Mouse (Mus musculus) ES-Bruce4 (cell line): ENCODE measurements around the gene Hoxc12.

ENCODE experiments used
- CTCF ChIP-seq: IDR thresholded peaks from one replicate; pipeline ENCODE4 v1.8.1; 2011; ENCODE audit warnings: low read depth, low read length
- EP300 ChIP-seq: IDR thresholded peaks from 2 replicates; pipeline ENCODE4 v1.6.1; 2011; ENCODE audit warnings: low read depth, low read length; ENCODE audit not compliant: insufficient read depth

GRCm38 (mm10) chr15:102976631-102977422, 40.3 kb downstream of the Hoxc12 start:
- TF ChIP-seq CTCF (no peak), EP300 (no peak)
